Mouse (Mus musculus) testis, adult 2 months (tissue): ENCODE measurements at regions not wholly inside any gene's neighbourhood (a gene's known extent, or its start where the extent isn't known, plus 50 kb on each side); places are given as distances from the start of the nearest gene placed in this dataset.

Source experiments
- H3K27ac ChIP-seq: fragments of 200-500 bp; 2 replicates; pipeline ENCODE4 v1.5.1; 2012; ENCODE audit warnings: low read depth, low read length; ENCODE audit not compliant: control insufficient read depth, insufficient read depth
- H3K27me3 ChIP-seq: fragments of 200-500 bp; 2 replicates; pipeline ENCODE4 v1.6.1; 2012; ENCODE audit warnings: mild to moderate bottlenecking, low read length, moderate library complexity; ENCODE audit not compliant: control insufficient read depth, insufficient read depth
- H3K36me3 ChIP-seq: fragments of 200-500 bp; 2 replicates; pipeline ENCODE4 v1.6.1; 2012; ENCODE audit warnings: mild to moderate bottlenecking, low read length; ENCODE audit not compliant: control insufficient read depth, insufficient read depth
- H3K4me1 ChIP-seq: fragments of 200-500 bp; 2 replicates; pipeline ENCODE4 v1.6.1; 2012; ENCODE audit warnings: low read length; ENCODE audit not compliant: control insufficient read depth, insufficient read depth
- H3K4me3 ChIP-seq: fragments of 200-500 bp; 2 replicates; pipeline ENCODE4 v1.5.1; 2012; ENCODE audit warnings: low read depth, mild to moderate bottlenecking, low read length, moderate library complexity, mixed read lengths; ENCODE audit not compliant: control insufficient read depth
- CTCF ChIP-seq: fragments of 200-500 bp; IDR thresholded peaks from 2 replicates; pipeline ENCODE4 v1.5.1; 2012; ENCODE audit warnings: low read depth, mild to moderate bottlenecking, inconsistent platforms, low read length, moderate library complexity; ENCODE audit not compliant: control insufficient read depth, insufficient read depth, insufficient replicate concordance
- POLR2A ChIP-seq: fragments of 200-500 bp; IDR thresholded peaks from 2 replicates; pipeline ENCODE4 v1.6.1; 2012; ENCODE audit warnings: low read depth, mild to moderate bottlenecking, inconsistent platforms, low read length, moderate library complexity; ENCODE audit not compliant: control insufficient read depth

DNA sequence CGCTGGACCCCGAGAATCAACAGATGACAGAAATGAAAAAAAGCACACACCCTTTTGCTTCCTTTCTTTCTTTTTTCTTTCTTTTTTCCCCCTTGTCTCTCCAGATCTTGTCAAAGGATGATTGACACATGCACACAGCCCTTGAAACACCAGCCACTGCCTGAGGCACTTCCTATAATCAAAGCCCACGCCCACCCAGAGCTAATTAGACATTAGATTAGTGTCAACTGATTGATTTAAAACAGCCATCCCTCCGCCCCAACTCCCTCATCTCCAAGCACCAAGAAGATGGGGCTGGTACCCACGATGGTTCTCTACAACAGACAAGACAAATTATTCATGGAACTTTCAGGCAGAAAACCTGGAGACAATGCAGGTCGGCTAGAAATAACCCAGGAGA is 239.5 kb upstream of the Sox9 start:
- no peaks in the 10 kb centered on the region for H3K4me1 ChIP-seq
- H3K36me3 ChIP-seq = no peaks in the 10 kb centered on the region
- H3K27me3 ChIP-seq = no peaks in the 10 kb centered on the region
- no peak for TF ChIP-seq POLR2A
- no peak for TF ChIP-seq CTCF
- no peak overlapping the region for H3K27ac ChIP-seq
- H3K4me3 ChIP-seq = no peak overlapping the region

DNA sequence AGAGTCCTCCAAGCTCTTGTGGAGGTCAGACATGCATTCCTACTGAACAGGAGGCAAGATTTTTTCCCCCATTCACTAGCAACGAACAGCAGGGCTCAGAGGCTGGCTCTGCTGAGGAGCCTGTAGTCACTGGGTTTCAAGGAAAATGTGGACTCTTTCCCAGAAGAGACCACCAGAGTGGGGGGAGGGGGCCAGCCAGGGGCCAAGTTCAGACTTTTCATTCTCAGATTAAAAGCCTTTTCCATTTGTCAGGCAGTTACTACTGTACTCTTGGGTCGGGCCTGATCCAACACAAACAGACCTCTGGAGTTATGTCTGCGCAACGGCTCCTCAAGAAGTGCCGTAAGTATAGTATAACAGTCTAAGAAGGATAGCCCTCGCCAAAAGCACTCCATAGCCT is 238.6 kb upstream of the Sox9 start:
- no peaks in the 10 kb centered on the region for H3K4me1 ChIP-seq
- no peak for TF ChIP-seq POLR2A
- TF ChIP-seq CTCF = no peak

DNA sequence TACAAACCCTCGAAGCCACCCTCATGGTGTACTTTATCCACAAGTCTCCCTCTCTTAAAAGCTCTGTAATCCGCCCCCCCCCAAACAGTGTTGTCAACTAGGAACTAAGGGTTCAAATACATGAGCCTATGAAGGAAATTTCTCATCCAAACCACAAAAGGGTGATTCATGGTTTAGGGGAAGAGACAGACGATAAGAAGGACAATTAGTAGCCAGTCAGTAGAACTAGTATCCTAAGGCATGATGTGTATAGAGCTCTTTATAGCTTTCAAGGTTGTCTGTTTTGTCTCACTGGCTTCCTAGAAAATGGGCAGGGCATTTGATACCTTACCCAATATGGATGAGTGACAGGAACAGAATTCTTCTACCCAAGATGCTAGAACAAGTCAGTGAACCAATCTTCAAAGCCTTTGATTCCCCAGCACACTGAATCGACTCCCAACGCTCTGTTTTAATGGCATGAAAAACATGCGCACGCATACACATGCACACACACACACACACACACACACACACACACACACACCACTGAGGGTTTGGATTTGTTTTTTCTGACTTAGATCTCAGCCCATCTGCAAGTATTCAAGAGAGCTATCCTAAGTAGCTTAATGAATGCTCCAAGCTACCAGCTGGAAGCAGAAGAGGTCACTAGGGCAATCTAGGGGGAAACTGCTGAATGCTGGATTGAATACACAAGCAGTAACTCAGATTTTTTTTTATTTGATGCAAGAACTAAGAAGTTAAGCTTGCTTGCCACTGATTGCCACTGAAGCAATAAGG is 236.6 kb upstream of the Sox9 start:
- Histone ChIP-seq H3K27me3 (no peaks in the 10 kb centered on the region), H3K27ac (no peak overlapping the region), H3K4me3 (no peak overlapping the region), H3K36me3 (no peaks in the 10 kb centered on the region), H3K4me1 (no peaks in the 10 kb centered on the region)
- TF ChIP-seq POLR2A (no peak), CTCF (no peak)

More for the DNA sequence above, 238.6 kb upstream of the Sox9 start:
- H3K27ac ChIP-seq = no peak overlapping the region
- no peaks in the 10 kb centered on the region for H3K27me3 ChIP-seq
- H3K36me3 ChIP-seq = no peaks in the 10 kb centered on the region
- no peak overlapping the region for H3K4me3 ChIP-seq

DNA sequence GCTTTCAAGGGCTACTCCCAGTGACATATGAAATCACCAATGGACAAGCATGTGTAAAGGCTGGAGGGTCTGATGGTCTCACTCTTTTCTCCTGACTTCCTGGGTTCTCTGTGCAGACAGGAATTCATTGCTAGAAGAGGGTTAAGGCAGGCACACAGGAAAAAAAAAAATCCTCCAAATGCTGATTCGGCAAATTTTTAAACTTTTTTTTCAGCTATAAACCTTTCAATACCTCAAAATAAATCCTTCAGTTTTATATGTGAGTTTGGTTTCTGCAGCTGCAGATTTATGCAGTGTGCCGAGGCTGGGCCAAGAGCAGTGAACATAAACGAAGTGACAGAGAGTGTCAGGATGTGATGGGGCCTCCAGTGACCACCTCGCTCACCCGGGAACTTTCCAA is 235.9 kb upstream of the Sox9 start:
- H3K27me3 ChIP-seq = no peaks in the 10 kb centered on the region
- H3K36me3 ChIP-seq = no peaks in the 10 kb centered on the region
- no peak for TF ChIP-seq CTCF
- no peak for TF ChIP-seq POLR2A
- H3K4me3 ChIP-seq = no peak overlapping the region
- H3K4me1 ChIP-seq = no peaks in the 10 kb centered on the region
- H3K27ac ChIP-seq = no peak overlapping the region

- H3K4me3 ChIP-seq = no peak overlapping the region
- no peaks in the 10 kb centered on the region for H3K4me1 ChIP-seq
- no peaks in the 10 kb centered on the region for H3K36me3 ChIP-seq
- TF ChIP-seq CTCF (no peak), POLR2A (no peak)
- H3K27ac ChIP-seq = no peak overlapping the region
- no peaks in the 10 kb centered on the region for H3K27me3 ChIP-seq
Observed at GRCm38 (mm10) chr11:112552838-112553237, 229.2 kb upstream of the Sox9 start.

- no peak overlapping the region for H3K4me3 ChIP-seq
- no peaks in the 10 kb centered on the region for H3K4me1 ChIP-seq
- TF ChIP-seq POLR2A (no peak), CTCF (no peak)
- H3K27ac ChIP-seq = no peak overlapping the region
- no peaks in the 10 kb centered on the region for H3K27me3 ChIP-seq
- no peaks in the 10 kb centered on the region for H3K36me3 ChIP-seq
Observed at GRCm38 (mm10) chr11:112563027-112563426, 219.0 kb upstream of the Sox9 start.

- H3K27me3 ChIP-seq = no peaks in the 10 kb centered on the region
- H3K4me1 ChIP-seq = no peaks in the 10 kb centered on the region
- no peak for TF ChIP-seq CTCF
- TF ChIP-seq POLR2A = no peak
- H3K27ac ChIP-seq = no peak overlapping the region
- no peak overlapping the region for H3K4me3 ChIP-seq
- H3K36me3 ChIP-seq = no peaks in the 10 kb centered on the region
Observed at GRCm38 (mm10) chr11:112564706-112565215, 217.3 kb upstream of the Sox9 start.

GRCm38 (mm10) chr11:112566071-112566470 is 216.0 kb upstream of the Sox9 start:
- Histone ChIP-seq H3K4me1 (no peaks in the 10 kb centered on the region), H3K27me3 (no peaks in the 10 kb centered on the region), H3K27ac (no peak overlapping the region), H3K4me3 (no peak overlapping the region), H3K36me3 (no peaks in the 10 kb centered on the region)
- TF ChIP-seq POLR2A (no peak), CTCF (no peak)
